Mouse (Mus musculus): ENCODE data around the gene Nckap1l. TPM values are rescaled to one million over a fixed set of nuclear protein-coding genes. Genes with fewer than 3 reads are reported as not detected.
"Not testable (repeated sequence)": the region's sequence is repeated elsewhere in the genome, so short reads cannot be mapped to it uniquely, and the experiment has no call there.

Gene Nckap1l
- polyA plus RNA-seq (2016; fragmentation: Nextera tagmentation; extraction: Ambion mirVana) = 2.1 TPM in 2 replicates

GRCm38 (mm10) chr15:103453551-103454218, at the start of gene Nckap1l:
Gene Nckap1l, plus strand, starts transcription at chr15:103453794.
- Histone ChIP-seq H3K9ac (no peak within 1 kb of the TSS), H3K27me3 (no peaks in the 10 kb centered on the region), H3K36me3 (no peaks in the 10 kb centered on the region), H3K9me3 (replicated peaks) (no peaks in the 10 kb centered on the region), H3K4me2 (replicated peaks) (no peak within 1 kb of the TSS), H3K4me3 (no peak within 1 kb of the TSS), H3K4me1 (no peaks in the 10 kb centered on the region), H3K27ac (no peak within 1 kb of the TSS)
- WGBS = 89% methylated on average over 13 of the region's 13 CpGs
- ATAC-seq (ENCODE audit: low FRiP score) = no peak

DNA sequence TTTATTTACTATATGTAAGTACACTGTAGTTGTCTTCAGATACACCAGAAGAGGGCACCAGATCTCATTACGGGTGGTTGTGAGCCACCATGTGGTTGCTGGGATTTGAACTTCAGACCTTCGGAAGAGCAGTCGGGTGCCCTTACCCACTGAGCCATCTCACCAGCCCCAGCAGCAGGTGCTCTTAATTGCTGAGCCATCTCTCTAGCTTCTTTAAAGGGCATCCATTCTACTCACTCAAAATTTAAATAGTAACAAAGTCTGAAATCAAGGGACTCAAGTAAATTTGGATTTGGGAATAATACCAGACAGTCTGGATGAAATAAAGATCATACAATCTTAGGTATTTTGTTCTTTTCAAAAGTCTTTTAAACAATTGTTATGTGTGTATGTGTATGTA, 48.0 kb upstream of the Nckap1l start:
- not testable (repeated sequence) for H3K36me3 ChIP-seq; H3K9ac ChIP-seq; ATAC-seq (ENCODE audit: low FRiP score); H3K4me3 ChIP-seq; H3K4me1 ChIP-seq; H3K4me2 ChIP-seq (replicated peaks); H3K9me3 ChIP-seq (replicated peaks); H3K27me3 ChIP-seq; H3K27ac ChIP-seq
- WGBS = 85% methylated on average over 2 of the region's 3 CpGs

GRCm38 (mm10) chr15:103427017-103427416, 26.6 kb upstream of the Nckap1l start:
- Histone ChIP-seq H3K4me1 (no peaks in the 10 kb centered on the region), H3K27me3 (no peaks in the 10 kb centered on the region), H3K4me3 (no peak overlapping the region), H3K9me3 (replicated peaks) (no peaks in the 10 kb centered on the region), H3K27ac (no peak overlapping the region), H3K4me2 (replicated peaks) (no peak overlapping the region), H3K9ac (no peak overlapping the region), H3K36me3 (no peaks in the 10 kb centered on the region)
- no peak for ATAC-seq (ENCODE audit: low FRiP score)
- WGBS = 53% methylated on average over 2 of the region's 2 CpGs

DNA sequence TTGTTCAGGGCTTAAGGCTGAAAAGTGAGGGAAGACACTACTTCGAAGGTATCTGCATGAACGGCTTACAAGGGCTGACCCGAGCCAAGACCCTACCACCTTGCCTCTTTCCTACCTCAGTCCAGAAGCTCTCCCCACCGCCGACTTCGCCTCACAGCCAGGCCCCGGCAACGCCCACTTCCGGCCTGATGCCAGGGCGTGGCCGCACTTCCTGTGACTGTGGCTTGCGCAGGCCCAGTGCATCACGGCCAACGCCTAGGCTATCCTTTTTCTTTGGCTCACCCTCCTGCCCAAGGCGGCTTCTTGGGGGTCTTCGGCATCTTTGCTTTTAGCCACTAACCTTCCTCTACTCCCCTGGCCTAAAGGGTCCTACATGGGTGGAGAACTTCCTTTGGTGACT, 23.4 kb upstream of the Nckap1l start, which contains the start of gene Gtsf1:
Gene Gtsf1, minus strand, starts transcription at position 230 of the 400 bp plus-strand sequence.
- no peak within 1 kb of the TSS for H3K4me2 ChIP-seq (replicated peaks)
- no peak for ATAC-seq (ENCODE audit: low FRiP score)
- no peaks in the 10 kb centered on the region for H3K27me3 ChIP-seq
- H3K4me3 ChIP-seq = no peak within 1 kb of the TSS
- no peak within 1 kb of the TSS for H3K9ac ChIP-seq
- H3K9me3 ChIP-seq (replicated peaks) = no peaks in the 10 kb centered on the region
- no peak within 1 kb of the TSS for H3K27ac ChIP-seq
- no peaks in the 10 kb centered on the region for H3K4me1 ChIP-seq
- H3K36me3 ChIP-seq = no peaks in the 10 kb centered on the region
- WGBS = 97% methylated on average over 16 of the region's 16 CpGs

GRCm38 (mm10) chr15:103445966-103446365, 7.6 kb upstream of the Nckap1l start:
- ATAC-seq (ENCODE audit: low FRiP score) = not testable (repeated sequence)
- 83% methylated on average over 4 of the region's 4 CpGs for WGBS

GRCm38 (mm10) chr15:103448369-103448768, 5.2 kb upstream of the Nckap1l start, which contains the start of gene Gtsf2:
Gene Gtsf2, minus strand, starts transcription at chr15:103448469.
- Histone ChIP-seq H3K4me1 (no peaks in the 10 kb centered on the region), H3K4me3 (no peak within 1 kb of the TSS), H3K27ac (no peak within 1 kb of the TSS), H3K4me2 (replicated peaks) (no peak within 1 kb of the TSS), H3K9me3 (replicated peaks) (no peaks in the 10 kb centered on the region), H3K36me3 (no peaks in the 10 kb centered on the region), H3K9ac (no peak within 1 kb of the TSS), H3K27me3 (no peaks in the 10 kb centered on the region)
- ATAC-seq (ENCODE audit: low FRiP score) = no peak
- 34% methylated on average over 3 of the region's 3 CpGs for whole genome bisulfite sequencing

More at GRCm38 (mm10) chr15:103445966-103446365, 7.6 kb upstream of the Nckap1l start:
- H3K4me1 ChIP-seq; H3K36me3 ChIP-seq; H3K4me3 ChIP-seq; H3K9ac ChIP-seq; H3K27me3 ChIP-seq; H3K4me2 ChIP-seq (replicated peaks); H3K27ac ChIP-seq; H3K9me3 ChIP-seq (replicated peaks): not testable (repeated sequence)

GRCm38 (mm10) chr15:103454449-103454848, 855 bp downstream of the Nckap1l start:
- H3K9me3 ChIP-seq (replicated peaks) = no peaks in the 10 kb centered on the region
- H3K36me3 ChIP-seq = no peaks in the 10 kb centered on the region
- H3K27ac ChIP-seq = no peak overlapping the region
- WGBS = 84% methylated on average over 6 of the region's 6 CpGs
- H3K4me3 ChIP-seq = no peak overlapping the region
- no peak overlapping the region for H3K4me2 ChIP-seq (replicated peaks)
- no peak overlapping the region for H3K9ac ChIP-seq
- ATAC-seq (ENCODE audit: low FRiP score) = no peak
- no peaks in the 10 kb centered on the region for H3K27me3 ChIP-seq
- no peaks in the 10 kb centered on the region for H3K4me1 ChIP-seq

DNA sequence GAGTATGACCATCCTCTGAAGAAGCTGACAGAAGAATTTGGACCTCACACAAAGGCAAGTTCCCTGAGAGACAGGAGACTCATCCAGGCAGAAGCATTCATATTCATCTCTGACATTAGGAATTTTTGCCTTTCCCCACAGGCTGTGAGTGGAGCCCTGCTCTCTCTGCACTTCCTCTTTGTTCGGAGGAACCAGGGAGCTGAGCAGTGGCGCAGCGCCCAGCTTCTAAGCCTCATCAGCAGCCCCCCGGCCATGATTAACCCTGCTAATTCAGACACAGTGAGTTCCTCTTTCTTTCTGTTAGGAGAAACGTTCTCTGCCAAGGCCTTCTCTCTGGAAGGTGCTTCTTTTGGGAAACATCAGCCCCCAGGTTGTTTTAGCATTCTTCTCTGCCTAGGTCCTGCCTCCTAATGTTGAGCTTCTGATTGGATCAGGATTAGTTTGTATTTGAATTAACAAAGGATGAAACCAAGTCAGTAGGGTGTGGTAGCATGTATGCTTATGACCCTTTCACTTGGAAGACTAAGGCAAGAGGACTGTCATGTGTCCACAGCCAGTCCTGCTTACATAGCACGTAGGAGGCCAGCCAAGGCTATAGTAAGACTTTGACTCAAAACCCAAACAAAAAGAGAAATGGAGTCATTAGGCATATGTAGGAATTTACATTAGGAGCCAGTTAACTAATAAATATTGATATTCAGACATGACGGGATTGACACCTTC, 9.1 kb downstream of the Nckap1l start:
- H3K9me3 ChIP-seq (replicated peaks) = no peaks in the 10 kb centered on the region
- no peak for ATAC-seq (ENCODE audit: low FRiP score)
- no peak overlapping the region for H3K27ac ChIP-seq
- H3K27me3 ChIP-seq = no peaks in the 10 kb centered on the region
- H3K4me1 ChIP-seq = no peaks in the 10 kb centered on the region
- no peaks in the 10 kb centered on the region for H3K36me3 ChIP-seq
- 79% methylated on average over 7 of the region's 7 CpGs for WGBS
- H3K9ac ChIP-seq = no peak overlapping the region
- no peak overlapping the region for H3K4me2 ChIP-seq (replicated peaks)
- no peak overlapping the region for H3K4me3 ChIP-seq

DNA sequence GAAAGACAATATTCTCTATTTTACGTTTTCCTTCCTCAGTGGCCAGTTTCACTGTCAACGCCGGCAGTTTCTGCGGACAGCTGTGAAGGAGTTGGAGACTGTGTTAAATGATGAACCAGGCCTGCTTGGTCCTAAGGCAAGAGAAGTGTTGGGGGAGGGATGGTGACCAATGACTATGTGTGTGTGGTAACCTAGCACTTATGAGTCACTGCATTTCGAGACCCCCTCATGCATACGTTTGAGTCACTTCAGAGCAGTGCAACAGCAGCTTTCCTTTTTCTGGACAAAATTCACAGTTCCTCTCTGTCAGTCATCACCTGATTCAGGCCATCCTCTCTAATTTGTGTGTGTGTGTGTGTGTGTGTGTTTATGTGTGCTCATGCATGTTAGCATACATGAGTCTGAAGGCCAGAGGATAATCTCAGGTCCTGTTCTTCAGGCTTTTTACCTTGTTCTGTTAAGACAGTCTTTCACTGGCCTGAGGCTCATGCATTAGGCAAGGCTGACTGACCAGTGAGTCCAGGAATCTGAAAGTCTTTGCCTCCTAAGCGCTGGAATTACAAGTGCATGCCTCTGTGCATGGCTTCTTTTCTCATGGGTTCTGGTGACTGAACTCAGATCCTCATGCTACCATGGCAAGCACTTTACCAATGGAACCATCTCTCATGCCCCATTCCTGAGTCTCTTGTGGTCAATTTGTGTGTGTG, 18.0 kb downstream of the Nckap1l start:
- H3K4me1 ChIP-seq = no peaks in the 10 kb centered on the region
- H3K9me3 ChIP-seq (replicated peaks) = no peaks in the 10 kb centered on the region
- no peak overlapping the region for H3K27ac ChIP-seq
- no peak overlapping the region for H3K4me2 ChIP-seq (replicated peaks)
- H3K9ac ChIP-seq = no peak overlapping the region
- H3K4me3 ChIP-seq = no peak overlapping the region
- H3K36me3 ChIP-seq = no peaks in the 10 kb centered on the region
- 85% methylated on average over 7 of the region's 7 CpGs for whole genome bisulfite sequencing
- no peak for ATAC-seq (ENCODE audit: low FRiP score)
- no peaks in the 10 kb centered on the region for H3K27me3 ChIP-seq

DNA sequence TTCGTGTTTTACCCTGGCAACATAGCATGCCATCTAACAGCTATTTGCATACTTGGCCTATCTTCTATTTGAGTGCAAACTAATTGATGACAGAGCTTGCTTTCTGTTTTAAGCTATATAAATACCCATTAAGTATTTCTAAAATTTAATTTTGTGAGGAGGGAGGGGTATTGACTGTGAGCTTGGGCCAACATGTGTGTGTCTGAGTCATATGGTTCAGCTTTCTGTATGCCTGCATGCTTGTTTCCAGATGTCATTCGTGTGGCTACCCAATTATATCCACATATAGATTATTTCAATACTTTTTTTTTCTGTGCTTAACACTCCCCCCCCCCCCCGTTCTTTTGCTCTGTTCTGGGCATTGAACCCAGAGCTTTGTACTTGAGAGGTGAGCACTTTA, 18.7 kb downstream of the Nckap1l start:
- no peak for ATAC-seq (ENCODE audit: low FRiP score)
- no peak overlapping the region for H3K4me3 ChIP-seq
- WGBS = 64% methylated on average over 3 of the region's 3 CpGs
- H3K9me3 ChIP-seq (replicated peaks) = no peaks in the 10 kb centered on the region
- H3K9ac ChIP-seq = no peak overlapping the region
- H3K4me2 ChIP-seq (replicated peaks) = no peak overlapping the region
- H3K4me1 ChIP-seq = no peaks in the 10 kb centered on the region
- H3K27me3 ChIP-seq = no peaks in the 10 kb centered on the region
- H3K27ac ChIP-seq = no peak overlapping the region
- H3K36me3 ChIP-seq = no peaks in the 10 kb centered on the region

- Histone ChIP-seq H3K4me1 (no peaks in the 10 kb centered on the region), H3K36me3 (no peaks in the 10 kb centered on the region), H3K9ac (no peak overlapping the region), H3K4me3 (no peak overlapping the region), H3K27ac (no peak overlapping the region), H3K27me3 (no peaks in the 10 kb centered on the region), H3K9me3 (replicated peaks) (no peaks in the 10 kb centered on the region), H3K4me2 (replicated peaks) (no peak overlapping the region)
- no peak for ATAC-seq (ENCODE audit: low FRiP score)
- WGBS = 83% methylated on average over 7 of the region's 7 CpGs
Observed at GRCm38 (mm10) chr15:103473182-103473581, 19.6 kb downstream of the Nckap1l start.

DNA sequence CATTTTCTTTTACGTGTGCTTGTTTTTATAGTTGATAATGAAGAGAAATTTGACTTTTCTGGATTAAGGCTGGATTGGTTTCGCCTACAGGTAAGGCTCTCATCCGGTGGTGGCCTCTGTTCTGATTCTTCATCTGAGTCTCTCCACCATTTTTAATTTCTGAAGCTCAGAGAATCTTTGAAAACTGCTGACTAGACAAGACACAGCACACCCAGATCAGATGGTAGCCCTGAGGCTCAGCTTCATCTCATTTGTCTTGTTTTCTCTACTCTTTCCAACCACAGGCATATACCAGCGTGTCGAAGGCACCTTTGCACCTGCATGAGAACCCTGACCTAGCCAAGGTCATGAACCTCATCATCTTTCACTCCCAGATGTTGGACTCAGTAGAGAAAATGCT, 20.2 kb downstream of the Nckap1l start:
- 84% methylated on average over 5 of the region's 5 CpGs for WGBS
- Histone ChIP-seq H3K4me2 (replicated peaks) (no peak overlapping the region), H3K4me3 (no peak overlapping the region), H3K27ac (no peak overlapping the region), H3K27me3 (no peaks in the 10 kb centered on the region), H3K36me3 (no peaks in the 10 kb centered on the region), H3K9ac (no peak overlapping the region), H3K4me1 (no peaks in the 10 kb centered on the region), H3K9me3 (replicated peaks) (no peaks in the 10 kb centered on the region)
- no peak for ATAC-seq (ENCODE audit: low FRiP score)

Measured in hindbrain, embryonic 12.5 days (tissue).